Mouse (Mus musculus) gastrocnemius, postnatal 14 days (tissue): ENCODE data around the gene Zdhhc24. TPM values are rescaled to one million over a fixed set of nuclear protein-coding genes. Genes with fewer than 3 reads are reported as not detected.
"Not testable (repeated sequence)": the region's sequence is repeated elsewhere in the genome, so short reads cannot be mapped to it uniquely, and the experiment has no call there.

Experiments used
- DNase-seq: peaks from one replicate; pipeline ENCODE4 v3.0.0; 2021; ENCODE audit warnings: mixed read lengths
- intact Hi-C: fragments of 180-260 bp; cut with DNase I; formaldehyde crosslinking; loops from one replicate; pipeline ENCODE4 v1.15.1; 2025; ENCODE audit warnings: low total_unique reads
- total RNA-seq, 2 experiments: library from RNA; stranded (reverse); gene quantifications; 2 replicates each; pipeline ENCODE4 v1.2.3; 2021

Zdhhc24 gene
- total RNA-seq, 2 experiments from 2014 or later = 3.3 to 3.7 TPM

GRCm38 (mm10) chr19:4874613-4875012 lies 3.9 kb upstream of the Zdhhc24 start:
- intact Hi-C loops = not testable (repeated sequence)

GRCm38 (mm10) chr19:4876241-4876640 lies 2.2 kb upstream of the Zdhhc24 start:
- peak; percentile 59 for DNase-seq
- intact Hi-C loops = no loop called here

More at GRCm38 (mm10) chr19:4874613-4875012, 3.9 kb upstream of the Zdhhc24 start:
- not testable (repeated sequence) for DNase-seq

GRCm38 (mm10) chr19:4876755-4877154 lies 1.7 kb upstream of the Zdhhc24 start:
- intact Hi-C loops = no loop called here
- peak; percentile 63 for DNase-seq

GRCm38 (mm10) chr19:4877785-4878184 lies 683 bp upstream of the Zdhhc24 start, which contains the start of gene Actn3:
Actn3 (minus strand) TSS chr19:4877909.
- DNase-seq = peak; percentile 74
- intact Hi-C loops = no loop called here

GRCm38 (mm10) chr19:4879324-4879703 lies 846 bp downstream of the Zdhhc24 start:
- intact Hi-C loops = no loop called here
- DNase-seq = no peak

GRCm38 (mm10) chr19:4883961-4884360 lies 5.5 kb downstream of the Zdhhc24 start:
- intact Hi-C loops = no loop called here

GRCm38 (mm10) chr19:4889791-4890190 lies 11.3 kb downstream of the Zdhhc24 start:
- intact Hi-C loops = no loop called here
- no peak for DNase-seq

More at GRCm38 (mm10) chr19:4883961-4884360, 5.5 kb downstream of the Zdhhc24 start:
- DNase-seq = no peak

- intact Hi-C loops = no loop called here
- no peak for DNase-seq
Observed at GRCm38 (mm10) chr19:4891798-4892197, 13.3 kb downstream of the Zdhhc24 start.

GRCm38 (mm10) chr19:4896780-4897520 lies 18.5 kb downstream of the Zdhhc24 start:
- DNase-seq = no peak
- intact Hi-C loops = no loop called here

- intact Hi-C loops = no loop called here
- DNase-seq = no peak
Observed at GRCm38 (mm10) chr19:4898972-4899371, 20.5 kb downstream of the Zdhhc24 start.

- DNase-seq = no peak
- intact Hi-C loops = no loop called here
Observed at GRCm38 (mm10) chr19:4899888-4900287, 21.4 kb downstream of the Zdhhc24 start.

GRCm38 (mm10) chr19:4905979-4906794 lies 27.7 kb downstream of the Zdhhc24 start, which contains the start of gene Bbs1:
Bbs1 (minus strand) TSS chr19:4906628.
- intact Hi-C loops = no loop called here
- peak; percentile 80 for DNase-seq

GRCm38 (mm10) chr19:4908107-4908506 lies 29.6 kb downstream of the Zdhhc24 start:
- intact Hi-C loops = no loop called here
- no peak for DNase-seq

- intact Hi-C loops = no loop called here
- no peak for DNase-seq
Observed at GRCm38 (mm10) chr19:4909376-4909775, 30.9 kb downstream of the Zdhhc24 start.

- DNase-seq = no peak
- intact Hi-C loops = no loop called here
Observed at GRCm38 (mm10) chr19:4915924-4916603, 37.6 kb downstream of the Zdhhc24 start.

GRCm38 (mm10) chr19:4916827-4917226 lies 38.4 kb downstream of the Zdhhc24 start:
- intact Hi-C loops = no loop called here
- DNase-seq = no peak

GRCm38 (mm10) chr19:4919652-4920051 lies 41.2 kb downstream of the Zdhhc24 start:
- no peak for DNase-seq
- intact Hi-C loops = no loop called here

GRCm38 (mm10) chr19:4925121-4925860 lies 46.8 kb downstream of the Zdhhc24 start:
- intact Hi-C loops = no loop called here

GRCm38 (mm10) chr19:4927904-4928531 lies 49.5 kb downstream of the Zdhhc24 start, which contains the start of gene Dpp3:
Dpp3 (minus strand) TSS chr19:4928287.
- intact Hi-C loops = no loop called here

More at GRCm38 (mm10) chr19:4925121-4925860, 46.8 kb downstream of the Zdhhc24 start:
- DNase-seq = no peak

More at GRCm38 (mm10) chr19:4927904-4928531, 49.5 kb downstream of the Zdhhc24 start, which contains the start of gene Dpp3:
- peak; percentile 100 for DNase-seq
